ENCODE assay signal across 19 mouse cellular contexts in the genomic region with DNA sequence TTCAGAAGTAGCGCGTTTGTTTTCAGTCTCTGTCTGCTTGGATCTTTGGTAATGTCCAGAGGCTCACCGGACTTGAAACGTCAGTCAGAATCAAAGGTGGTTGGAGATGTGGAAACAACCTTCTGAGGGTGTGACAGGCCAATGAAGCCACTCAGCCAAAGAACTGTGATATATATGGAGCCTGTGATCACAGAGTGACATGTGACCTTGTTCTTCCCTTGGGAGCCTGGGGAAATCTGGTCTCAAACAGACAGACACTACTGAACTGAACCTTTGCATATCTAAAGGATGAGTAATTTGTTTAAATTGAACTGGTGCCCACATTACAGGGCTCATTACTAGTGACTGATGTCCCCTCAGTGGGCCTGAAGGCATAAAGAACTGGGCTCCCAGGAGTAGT.
DNase-seq lines count a peak whose midpoint lies in the region; ATAC-seq and TF ChIP-seq lines count a peak whose summit lies in the region.
"Had no signal": no experiment of that assay in that cellular context is flagged by ENCODE, and none has a peak within 500 bp of the region (broad histone marks: within the 10 kb centered on the region; RNA-seq: fewer than 3 reads in every experiment).

No protein-coding gene starts in this region.

- no peak overlapping the region for H3K4me2 ChIP-seq in forebrain, embryonic 14.5 days (ENCODE audit: low read length)
- no peak overlapping the region for H3K4me2 ChIP-seq in forebrain, embryonic 16.5 days (ENCODE audit: low read length)
- no peak overlapping the region for H3K4me2 ChIP-seq in hindbrain, embryonic 14.5 days (replicated peaks)
- no peak overlapping the region for H3K4me2 ChIP-seq in hindbrain, embryonic 16.5 days (ENCODE audit: low read length)
- H3K4me2 ChIP-seq in CH12.LX (ENCODE audit: insufficient read depth, low read depth, poor library complexity, severe bottlenecking), result no peak overlapping the region
- H3K4me2 ChIP-seq: heart, embryonic 12.5 days; kidney, embryonic 15.5 days; liver, embryonic 13.5 days; stomach, embryonic 15.5 days had no signal

- H3K4me1 ChIP-seq in forebrain, embryonic 14.5 days (ENCODE audit: control insufficient read depth, insufficient read depth, low read length), result no peaks in the 10 kb centered on the region
- H3K4me1 ChIP-seq in forebrain, embryonic 16.5 days (replicated peaks; ENCODE audit: control insufficient read depth, insufficient read depth, low read length), result peaks cover 8% of the 10 kb centered on the region
- H3K4me1 ChIP-seq in hindbrain, embryonic 14.5 days (replicated peaks; ENCODE audit: control insufficient read depth, insufficient read depth, low read length), result no peaks in the 10 kb centered on the region
- H3K4me1 ChIP-seq in hindbrain, embryonic 16.5 days (ENCODE audit: control insufficient read depth, insufficient read depth, low read depth, low read length), result peaks cover 5% of the 10 kb centered on the region; the same call in 1 of the 2 replicates
- peaks cover 0 to 22% of the 10 kb centered on the region in 2 experiments; a peak in 3 of 4 replicates for H3K4me1 ChIP-seq in CH12.LX (ENCODE audit: control insufficient read depth in 1 of 2, insufficient read depth in 2 of 2)
- H3K4me1 ChIP-seq: embryonic facial prominence, embryonic 10.5 days; kidney, embryonic 15.5 days; liver, embryonic 13.5 days; stomach, embryonic 15.5 days had no signal

- no peaks in the 10 kb centered on the region for H3K36me3 ChIP-seq in forebrain, embryonic 14.5 days (ENCODE audit: control insufficient read depth, insufficient read depth, low read length)
- no peaks in the 10 kb centered on the region for H3K36me3 ChIP-seq in forebrain, embryonic 16.5 days (ENCODE audit: control insufficient read depth, insufficient read depth)
- H3K36me3 ChIP-seq in hindbrain, embryonic 14.5 days (replicated peaks; ENCODE audit: control insufficient read depth, insufficient read depth), result no peaks in the 10 kb centered on the region
- no peaks in the 10 kb centered on the region for H3K36me3 ChIP-seq in hindbrain, embryonic 16.5 days (ENCODE audit: control insufficient read depth, insufficient read depth, low read length)
- no peaks in the 10 kb centered on the region for H3K36me3 ChIP-seq in CH12.LX (replicated peaks in 1 of 2; ENCODE audit: control insufficient read depth in 1 of 2, insufficient read depth in 1 of 2, low read length in 1 of 2)
- H3K36me3 ChIP-seq: embryonic facial prominence, embryonic 10.5 days; heart, embryonic 12.5 days; kidney, embryonic 15.5 days; liver, embryonic 13.5 days; stomach, embryonic 15.5 days had no signal

- H3K9ac ChIP-seq in forebrain, embryonic 14.5 days (ENCODE audit: low read length), result no peak overlapping the region
- H3K9ac ChIP-seq in forebrain, embryonic 16.5 days (replicated peaks; ENCODE audit: low read depth, low read length), result no peak overlapping the region
- no peak overlapping the region for H3K9ac ChIP-seq in hindbrain, embryonic 14.5 days
- H3K9ac ChIP-seq in hindbrain, embryonic 16.5 days (ENCODE audit: low read depth, low read length), result no peak overlapping the region
- H3K9ac ChIP-seq in CH12.LX (ENCODE audit: insufficient read depth, low read depth), result no peak overlapping the region
- H3K9ac ChIP-seq: heart, embryonic 12.5 days; kidney, embryonic 15.5 days; liver, embryonic 13.5 days; stomach, embryonic 15.5 days had no signal

- TF ChIP-seq RAD21 in CH12.LX (IDR thresholded peaks at IDR 0.05; ENCODE audit: low read depth, low read length), result no peak

- no peak for TF ChIP-seq CTCF in CH12.LX (conservative IDR thresholded peaks at IDR 0.05 in 1 of 2, IDR thresholded peaks at IDR 0.05 in 1 of 2; ENCODE audit: low read depth in 2 of 2, low read length in 2 of 2)

- no peak overlapping the region for H3K27ac ChIP-seq in forebrain, embryonic 14.5 days (ENCODE audit: low read depth, low read length)
- H3K27ac ChIP-seq in forebrain, embryonic 16.5 days (ENCODE audit: low read length), result no peak overlapping the region
- no peak overlapping the region for H3K27ac ChIP-seq in hindbrain, embryonic 14.5 days
- H3K27ac ChIP-seq in hindbrain, embryonic 16.5 days (ENCODE audit: low read depth, low read length), result no peak overlapping the region
- no peak overlapping the region for H3K27ac ChIP-seq in CH12.LX (ENCODE audit: insufficient read depth, low read depth)
- H3K27ac ChIP-seq: embryonic facial prominence, embryonic 10.5 days; gastrocnemius, adult 2 months; kidney, embryonic 15.5 days; liver, embryonic 13.5 days; stomach, embryonic 15.5 days had no signal

- H3K79me2 ChIP-seq in CH12.LX (replicated peaks; ENCODE audit: control insufficient read depth, extremely low read depth, insufficient read depth, poor library complexity, severe bottlenecking), result no peaks in the 10 kb centered on the region

- TF ChIP-seq EP300 in CH12.LX (IDR thresholded peaks at IDR 0.05; ENCODE audit: low read length), result no peak

- ATAC-seq in forebrain, embryonic 14.5 days, result no peak
- no peak for ATAC-seq in forebrain, embryonic 16.5 days
- peak; percentile 48; the same call in 1 of the 2 replicates for ATAC-seq in hindbrain, embryonic 14.5 days (ENCODE audit: low FRiP score)
- ATAC-seq in hindbrain, embryonic 16.5 days, result no peak
- ATAC-seq in megakaryocyte, adult 5-6 weeks (ENCODE audit: poor library complexity, severe bottlenecking), result no peak

- DNase-seq in forebrain, embryonic 14.5 days (ENCODE audit: low spot score), result peak; percentile 22
- DNase-seq in hindbrain, embryonic 14.5 days (ENCODE audit: low spot score), result peak; percentile 31
- DNase-seq in 3134 (ENCODE audit: extremely low read depth, insufficient read length, low spot score) (peak; percentile 7), CH12.LX (ENCODE audit: extremely low read depth) (peak; percentile 53)
- DNase-seq: cerebellum, adult 9-10 months; gastrocnemius, adult 2 months; heart, postnatal 36 days; kidney, adult 11 months; kidney, postnatal 36 days; liver, embryonic 13.5 days; lung, adult 2 months; thymus, postnatal 25 days had no signal

- 66% methylated on average over 4 of the region's 4 CpGs for WGBS in forebrain, embryonic 14.5 days
- 47% methylated on average over 4 of the region's 4 CpGs for WGBS in forebrain, embryonic 16.5 days
- WGBS in hindbrain, embryonic 14.5 days, result 64% methylated on average over 4 of the region's 4 CpGs
- WGBS in hindbrain, embryonic 16.5 days, result 63% methylated on average over 4 of the region's 4 CpGs

- in situ Hi-C loops in CH12.LX (cut with MboI; ENCODE audit: low pct_ligation_motif_present, low pct_unique_long_range_greater_than_20kb, low sequenced_read_pairs), result no loop called here

- TF ChIP-seq POLR2A in CH12.LX (IDR thresholded peaks at IDR 0.05; ENCODE audit: low read depth, low read length), result no peak

- dilution Hi-C loops in CH12.LX (cut with MboI; ENCODE audit: extremely low pct_ligation_motif_present, extremely low pct_unique_long_range_greater_than_20kb, low sequenced_read_pairs), result no loop called here

- H3K27me3 ChIP-seq in forebrain, embryonic 14.5 days (replicated peaks; ENCODE audit: control insufficient read depth, insufficient read depth, low read length), result no peaks in the 10 kb centered on the region
- no peaks in the 10 kb centered on the region for H3K27me3 ChIP-seq in forebrain, embryonic 16.5 days (replicated peaks; ENCODE audit: control insufficient read depth, insufficient read depth, low read length)
- H3K27me3 ChIP-seq in hindbrain, embryonic 14.5 days (ENCODE audit: control insufficient read depth, insufficient read depth, low read length), result no peaks in the 10 kb centered on the region
- no peaks in the 10 kb centered on the region for H3K27me3 ChIP-seq in hindbrain, embryonic 16.5 days (replicated peaks; ENCODE audit: control insufficient read depth, insufficient read depth, low read length)
- no peaks in the 10 kb centered on the region for H3K27me3 ChIP-seq in CH12.LX (replicated peaks)
- H3K27me3 ChIP-seq: heart, embryonic 12.5 days; kidney, embryonic 15.5 days; liver, embryonic 13.5 days; stomach, embryonic 15.5 days had no signal

- no peak overlapping the region for H3K4me3 ChIP-seq in forebrain, embryonic 14.5 days (ENCODE audit: low read depth, low read length)
- no peak overlapping the region for H3K4me3 ChIP-seq in forebrain, embryonic 16.5 days (replicated peaks; ENCODE audit: low read length)
- H3K4me3 ChIP-seq in hindbrain, embryonic 14.5 days (replicated peaks; ENCODE audit: low read length), result no peak overlapping the region
- no peak overlapping the region for H3K4me3 ChIP-seq in hindbrain, embryonic 16.5 days (ENCODE audit: low read length)
- no peak overlapping the region for H3K4me3 ChIP-seq in CH12.LX (replicated peaks in 1 of 3; ENCODE audit: low read depth in 2 of 3, low read length in 2 of 3, poor library complexity in 1 of 3)
- H3K4me3 ChIP-seq: embryonic facial prominence, embryonic 10.5 days; gastrocnemius, adult 2 months; heart, embryonic 12.5 days; kidney, embryonic 15.5 days; liver, embryonic 13.5 days; stomach, embryonic 15.5 days had no signal

- no peaks in the 10 kb centered on the region for H3K9me3 ChIP-seq in forebrain, embryonic 14.5 days (replicated peaks; ENCODE audit: control insufficient read depth, low read length)
- no peaks in the 10 kb centered on the region for H3K9me3 ChIP-seq in forebrain, embryonic 16.5 days (ENCODE audit: control insufficient read depth, low read length)
- no peaks in the 10 kb centered on the region for H3K9me3 ChIP-seq in hindbrain, embryonic 14.5 days (ENCODE audit: control insufficient read depth, low read length)
- H3K9me3 ChIP-seq in hindbrain, embryonic 16.5 days (ENCODE audit: control insufficient read depth, low read length), result no peaks in the 10 kb centered on the region
- no peaks in the 10 kb centered on the region for H3K9me3 ChIP-seq in CH12.LX (replicated peaks; ENCODE audit: low read length)
- H3K9me3 ChIP-seq: embryonic facial prominence, embryonic 10.5 days; heart, embryonic 12.5 days; kidney, embryonic 15.5 days; liver, embryonic 13.5 days; stomach, embryonic 15.5 days had no signal

TF ChIP-seq in CH12.LX, 34 proteins besides CTCF, POLR2A, EP300 and RAD21:
- TF ChIP-seq TBP (conservative IDR thresholded peaks at IDR 0.05; ENCODE audit: low read depth, low read length) (no peak), SMC3 (IDR thresholded peaks at IDR 0.05; ENCODE audit: low read depth, low read length) (no peak), ETS1 (conservative IDR thresholded peaks at IDR 0.05; ENCODE audit: low read depth, low read length) (no peak), MAX (IDR thresholded peaks at IDR 0.05; ENCODE audit: low read length) (no peak), BHLHE40 (IDR thresholded peaks at IDR 0.05; ENCODE audit: low read depth, low read length) (0 out of 2 replicates have a peak, but pooled peaks have one; percentile 23)
